Mouse (Mus musculus): ENCODE data around the gene E130308A19Rik. TPM values are rescaled to one million over a fixed set of nuclear protein-coding genes. Genes with fewer than 3 reads are reported as not detected.

E130308A19Rik gene
- total and polyA plus RNA-seq, 3 experiments, result 2.4 to 3.4 (median 3.1) TPM

- H3K27ac ChIP-seq (ENCODE audit: insufficient read depth, low read depth), result no peak overlapping the region
- H3K79me2 ChIP-seq (replicated peaks; ENCODE audit: control insufficient read depth, extremely low read depth, insufficient read depth, poor library complexity, severe bottlenecking), result no peaks in the 10 kb centered on the region
- H3K9me3 ChIP-seq (replicated peaks; ENCODE audit: low read length), result no peaks in the 10 kb centered on the region
- no peak overlapping the region for H3K4me2 ChIP-seq (ENCODE audit: insufficient read depth, low read depth, poor library complexity, severe bottlenecking)
- in situ Hi-C loops (cut with MboI; ENCODE audit: low pct_ligation_motif_present, low pct_unique_long_range_greater_than_20kb, low sequenced_read_pairs), result no loop called here
- TF ChIP-seq TBP (conservative IDR thresholded peaks at IDR 0.05; ENCODE audit: low read depth, low read length), result no peak
- no peak for TF ChIP-seq USF2 (conservative IDR thresholded peaks at IDR 0.05; ENCODE audit: low read depth, low read length)
- TF ChIP-seq ZMIZ1 (IDR thresholded peaks at IDR 0.05; ENCODE audit: low read depth, low read length), result no peak
- TF ChIP-seq E2F4 (IDR thresholded peaks at IDR 0.05; ENCODE audit: insufficient replicate concordance, low read depth, low read length), result no peak
- no peak for TF ChIP-seq CTCF (conservative IDR thresholded peaks at IDR 0.05 in 1 of 2, IDR thresholded peaks at IDR 0.05 in 1 of 2; ENCODE audit: low read depth in 2 of 2, low read length in 2 of 2)
- no peak for TF ChIP-seq ETS1 (conservative IDR thresholded peaks at IDR 0.05; ENCODE audit: low read depth, low read length)
- no peak for DNase-seq (ENCODE audit: extremely low read depth)
- H3K4me1 ChIP-seq (ENCODE audit: control insufficient read depth in 1 of 2, insufficient read depth in 2 of 2), result peaks cover 0 to 1% of the 10 kb centered on the region in 2 experiments; a peak in 3 of 4 replicates
- dilution Hi-C loops (cut with MboI; ENCODE audit: extremely low pct_ligation_motif_present, extremely low pct_unique_long_range_greater_than_20kb, low sequenced_read_pairs), result no loop called here
- H3K4me3 ChIP-seq (replicated peaks in 1 of 3; ENCODE audit: low read depth in 2 of 3, low read length in 2 of 3, poor library complexity in 1 of 3), result no peak overlapping the region
- no peaks in the 10 kb centered on the region for H3K27me3 ChIP-seq (replicated peaks)
- H3K36me3 ChIP-seq (replicated peaks in 1 of 2; ENCODE audit: control insufficient read depth in 1 of 2, insufficient read depth in 1 of 2, low read length in 1 of 2), result no peaks in the 10 kb centered on the region
- no peak overlapping the region for H3K9ac ChIP-seq (ENCODE audit: insufficient read depth, low read depth)
Observed at GRCm38 (mm10) chr4:59587215-59587871, 38.7 kb upstream of the E130308A19Rik start.

DNA sequence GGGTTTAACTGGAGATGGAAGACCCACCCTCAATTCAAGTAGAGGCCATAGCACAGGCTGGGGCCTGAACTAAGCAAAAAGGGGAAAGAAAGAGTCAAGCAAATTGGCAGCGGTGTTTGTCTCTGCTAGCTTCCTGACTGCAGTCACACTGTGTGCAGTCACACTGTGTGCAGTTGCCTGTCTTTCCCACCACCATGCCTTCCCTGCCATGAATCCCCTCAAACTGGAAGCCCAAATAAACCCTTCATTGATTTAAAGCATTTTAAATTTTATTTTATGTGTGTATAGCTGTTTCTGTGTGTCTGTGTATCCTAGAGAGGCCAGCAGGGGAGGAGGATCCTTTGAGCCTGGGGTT lies 38.2 kb upstream of the E130308A19Rik start:
- Histone ChIP-seq H3K4me2 (ENCODE audit: insufficient read depth, low read depth, poor library complexity, severe bottlenecking) (no peak overlapping the region), H3K4me1 (ENCODE audit: control insufficient read depth in 1 of 2, insufficient read depth in 2 of 2) (no peaks in the 10 kb centered on the region; a peak in 1 of 4 replicates), H3K79me2 (replicated peaks; ENCODE audit: control insufficient read depth, extremely low read depth, insufficient read depth, poor library complexity, severe bottlenecking) (no peaks in the 10 kb centered on the region), H3K27ac (ENCODE audit: insufficient read depth, low read depth) (no peak overlapping the region), H3K9me3 (replicated peaks; ENCODE audit: low read length) (no peaks in the 10 kb centered on the region), H3K36me3 (replicated peaks in 1 of 2; ENCODE audit: control insufficient read depth in 1 of 2, insufficient read depth in 1 of 2, low read length in 1 of 2) (no peaks in the 10 kb centered on the region), H3K4me3 (replicated peaks in 1 of 3; ENCODE audit: low read depth in 2 of 3, low read length in 2 of 3, poor library complexity in 1 of 3) (no peak overlapping the region), H3K9ac (ENCODE audit: insufficient read depth, low read depth) (no peak overlapping the region), H3K27me3 (replicated peaks) (no peaks in the 10 kb centered on the region)
- TF ChIP-seq ZKSCAN1 (IDR thresholded peaks at IDR 0.05; ENCODE audit: borderline replicate concordance, low read depth, low read length), result peak; percentile 59
- no peak for TF ChIP-seq UBTF (IDR thresholded peaks at IDR 0.05; ENCODE audit: low read depth, low read length)
- in situ Hi-C loops (cut with MboI; ENCODE audit: low pct_ligation_motif_present, low pct_unique_long_range_greater_than_20kb, low sequenced_read_pairs), result no loop called here
- dilution Hi-C loops (cut with MboI; ENCODE audit: extremely low pct_ligation_motif_present, extremely low pct_unique_long_range_greater_than_20kb, low sequenced_read_pairs), result no loop called here
- DNase-seq (ENCODE audit: extremely low read depth), result no peak

- in situ Hi-C loops (cut with MboI; ENCODE audit: low pct_ligation_motif_present, low pct_unique_long_range_greater_than_20kb, low sequenced_read_pairs) (no loop called here), dilution Hi-C loops (cut with MboI; ENCODE audit: extremely low pct_ligation_motif_present, extremely low pct_unique_long_range_greater_than_20kb, low sequenced_read_pairs) (no loop called here)
- TF ChIP-seq SMC3 (IDR thresholded peaks at IDR 0.05; ENCODE audit: low read depth, low read length) (no peak), ZKSCAN1 (IDR thresholded peaks at IDR 0.05; ENCODE audit: borderline replicate concordance, low read depth, low read length) (no peak), JUN (IDR thresholded peaks at IDR 0.05; ENCODE audit: insufficient read depth, low read depth, low read length) (no peak), MYC (IDR thresholded peaks at IDR 0.05; ENCODE audit: low read depth, low read length) (no peak), E2F4 (IDR thresholded peaks at IDR 0.05; ENCODE audit: insufficient replicate concordance, low read depth, low read length) (no peak), ETS1 (conservative IDR thresholded peaks at IDR 0.05; ENCODE audit: low read depth, low read length) (no peak), NELFE (IDR thresholded peaks at IDR 0.05; ENCODE audit: low read depth, low read length) (no peak), POLR2AphosphoS2 (IDR thresholded peaks at IDR 0.05; ENCODE audit: low read depth, low read length) (no peak), JUND (conservative IDR thresholded peaks at IDR 0.05; ENCODE audit: low read depth, low read length) (no peak), ZC3H11A (IDR thresholded peaks at IDR 0.05; ENCODE audit: low read depth, low read length) (no peak), NRF1 (IDR thresholded peaks at IDR 0.05; ENCODE audit: low read depth, low read length) (no peak), EP300 (IDR thresholded peaks at IDR 0.05; ENCODE audit: low read length) (no peak), TCF12 (IDR thresholded peaks at IDR 0.05; ENCODE audit: low read depth, low read length) (no peak)
- Histone ChIP-seq H3K79me2 (replicated peaks; ENCODE audit: control insufficient read depth, extremely low read depth, insufficient read depth, poor library complexity, severe bottlenecking) (no peaks in the 10 kb centered on the region), H3K27ac (ENCODE audit: insufficient read depth, low read depth) (no peak overlapping the region), H3K9me3 (replicated peaks; ENCODE audit: low read length) (no peaks in the 10 kb centered on the region), H3K4me3 (replicated peaks in 1 of 3; ENCODE audit: low read depth in 2 of 3, low read length in 2 of 3, poor library complexity in 1 of 3) (no peak overlapping the region), H3K4me1 (ENCODE audit: control insufficient read depth in 1 of 2, insufficient read depth in 2 of 2) (peaks cover 0 to 24% of the 10 kb centered on the region in 2 experiments; a peak in 1 of 4 replicates), H3K27me3 (replicated peaks) (no peaks in the 10 kb centered on the region), H3K4me2 (ENCODE audit: insufficient read depth, low read depth, poor library complexity, severe bottlenecking) (no peak overlapping the region), H3K36me3 (replicated peaks in 1 of 2; ENCODE audit: control insufficient read depth in 1 of 2, insufficient read depth in 1 of 2, low read length in 1 of 2) (peaks cover 0 to 9% of the 10 kb centered on the region in 2 experiments), H3K9ac (ENCODE audit: insufficient read depth, low read depth) (no peak overlapping the region)
- no peak for DNase-seq (ENCODE audit: extremely low read depth)
Observed at GRCm38 (mm10) chr4:59594614-59595013, 31.4 kb upstream of the E130308A19Rik start.

Measured in CH12.LX (cell line).